Mouse (Mus musculus): ENCODE data around the gene Ptpre. TPM values are rescaled to one million over a fixed set of nuclear protein-coding genes. Genes with fewer than 3 reads are reported as not detected.
"Not testable (repeated sequence)": the region's sequence is repeated elsewhere in the genome, so short reads cannot be mapped to it uniquely, and the experiment has no call there.

The Ptpre gene
- polyA plus RNA-seq, 1 experiment from 2014 or later, result 3.4 TPM

DNA sequence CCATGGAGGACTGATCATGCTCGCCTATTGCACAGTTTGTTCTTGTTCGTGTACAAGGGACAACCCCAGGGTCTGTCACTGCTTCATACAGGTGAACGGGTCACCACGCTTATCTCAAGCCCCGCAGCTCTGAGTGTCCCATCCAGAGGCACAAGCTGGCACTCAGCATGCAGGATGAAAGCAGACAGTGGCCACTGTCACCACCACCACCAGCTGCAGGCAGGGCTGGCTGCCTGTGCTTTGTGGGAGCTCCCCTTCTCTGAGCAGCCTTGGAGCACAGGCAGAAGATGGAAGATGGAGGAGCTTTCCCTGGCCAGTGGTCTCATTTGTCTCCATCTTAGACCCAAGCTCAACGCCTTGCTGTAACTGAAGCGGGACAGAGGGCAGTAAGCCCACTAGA is 147.7 kb downstream of the Ptpre start:
- H3K4me2 ChIP-seq, result no peak overlapping the region
- WGBS, result 72% methylated on average over 7 of the region's 7 CpGs
- H3K4me3 ChIP-seq (replicated peaks), result no peak overlapping the region
- H3K27me3 ChIP-seq (replicated peaks), result no peaks in the 10 kb centered on the region
- no peaks in the 10 kb centered on the region for H3K4me1 ChIP-seq
- ATAC-seq (ENCODE audit: insufficient read depth, low FRiP score, low read depth), result no peak
- no peaks in the 10 kb centered on the region for H3K9me3 ChIP-seq
- H3K27ac ChIP-seq, result no peak overlapping the region
- H3K9ac ChIP-seq, result no peak overlapping the region
- H3K36me3 ChIP-seq, result peaks cover 27% of the 10 kb centered on the region

DNA sequence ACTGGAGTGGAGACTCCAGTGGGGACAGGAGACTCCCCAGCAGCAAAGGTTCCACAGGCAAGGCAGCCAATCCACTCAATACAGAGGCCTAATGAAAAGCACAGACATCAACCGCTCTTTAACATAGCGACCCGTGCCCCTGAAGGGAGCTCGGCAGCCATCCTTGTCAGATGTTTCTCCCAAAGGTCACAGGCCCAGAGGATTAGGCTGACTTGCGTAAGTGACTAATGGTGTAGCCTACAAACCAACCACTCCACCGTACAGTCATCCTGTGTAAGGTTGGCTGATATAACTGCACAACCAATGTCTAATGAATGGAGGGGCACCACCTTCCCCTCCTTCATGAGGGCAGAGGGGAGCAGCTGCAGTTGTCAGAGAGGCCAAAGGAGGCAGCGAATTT is 152.1 kb downstream of the Ptpre start:
- H3K36me3 ChIP-seq, result peaks cover 59% of the 10 kb centered on the region
- no peaks in the 10 kb centered on the region for H3K9me3 ChIP-seq
- ATAC-seq (ENCODE audit: insufficient read depth, low FRiP score, low read depth), result no peak
- no peak overlapping the region for H3K9ac ChIP-seq
- no peak overlapping the region for H3K4me2 ChIP-seq
- H3K27me3 ChIP-seq (replicated peaks), result no peaks in the 10 kb centered on the region
- no peaks in the 10 kb centered on the region for H3K4me1 ChIP-seq
- no peak overlapping the region for H3K4me3 ChIP-seq (replicated peaks)
- WGBS, result 91% methylated on average over 7 of the region's 7 CpGs
- no peak overlapping the region for H3K27ac ChIP-seq

DNA sequence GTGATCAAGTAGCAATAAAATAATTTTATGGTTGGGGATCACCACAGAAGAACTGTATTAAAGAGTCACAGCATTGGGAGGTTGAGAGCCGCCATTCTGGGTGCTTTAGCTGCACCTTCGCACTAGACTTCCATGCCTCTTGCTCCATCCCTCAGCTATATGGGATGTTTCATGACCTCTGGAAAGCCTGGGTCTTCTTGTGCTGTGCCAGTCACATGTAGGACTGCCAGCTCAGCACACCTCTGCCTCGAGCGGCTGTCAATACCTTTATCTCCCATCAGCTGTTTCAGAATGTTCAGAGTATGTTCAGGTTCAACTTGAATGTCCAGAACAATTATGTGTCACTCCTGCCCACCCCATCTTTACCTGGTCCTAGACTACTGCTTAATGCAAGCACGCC is 154.7 kb downstream of the Ptpre start:
- 94% methylated on average over 5 of the region's 5 CpGs for WGBS
- Histone ChIP-seq H3K9ac (no peak overlapping the region), H3K27ac (no peak overlapping the region), H3K9me3 (no peaks in the 10 kb centered on the region), H3K4me1 (no peaks in the 10 kb centered on the region), H3K4me3 (replicated peaks) (no peak overlapping the region), H3K4me2 (no peak overlapping the region), H3K27me3 (replicated peaks) (no peaks in the 10 kb centered on the region), H3K36me3 (peaks cover 66% of the 10 kb centered on the region)
- no peak for ATAC-seq (ENCODE audit: insufficient read depth, low FRiP score, low read depth)

DNA sequence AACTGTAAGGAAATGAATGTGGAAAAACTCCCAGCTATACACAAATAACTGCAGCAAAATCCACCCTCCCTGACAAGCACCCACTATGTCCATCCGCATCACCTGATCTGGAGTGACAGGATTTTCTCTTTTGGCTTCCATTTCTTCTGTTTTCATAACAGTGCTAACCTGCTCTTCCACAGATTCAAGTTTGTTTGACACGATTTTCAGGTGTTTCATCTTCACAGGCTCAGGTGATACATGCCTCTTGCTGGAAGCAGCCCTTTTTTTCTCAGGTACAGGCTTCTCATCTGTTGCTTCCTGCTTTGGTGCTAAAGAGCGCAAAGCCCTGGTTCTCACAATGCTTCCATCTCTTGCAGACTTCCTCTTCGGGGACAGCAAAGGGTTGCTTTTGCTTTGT is 156.8 kb downstream of the Ptpre start:
- Histone ChIP-seq H3K9me3 (no peaks in the 10 kb centered on the region), H3K36me3 (peaks cover 64% of the 10 kb centered on the region), H3K4me2 (no peak overlapping the region), H3K4me1 (no peaks in the 10 kb centered on the region), H3K9ac (no peak overlapping the region), H3K4me3 (replicated peaks) (no peak overlapping the region), H3K27ac (no peak overlapping the region), H3K27me3 (replicated peaks) (no peaks in the 10 kb centered on the region)
- WGBS, result 89% methylated on average over 4 of the region's 4 CpGs
- ATAC-seq (ENCODE audit: insufficient read depth, low FRiP score, low read depth), result no peak

DNA sequence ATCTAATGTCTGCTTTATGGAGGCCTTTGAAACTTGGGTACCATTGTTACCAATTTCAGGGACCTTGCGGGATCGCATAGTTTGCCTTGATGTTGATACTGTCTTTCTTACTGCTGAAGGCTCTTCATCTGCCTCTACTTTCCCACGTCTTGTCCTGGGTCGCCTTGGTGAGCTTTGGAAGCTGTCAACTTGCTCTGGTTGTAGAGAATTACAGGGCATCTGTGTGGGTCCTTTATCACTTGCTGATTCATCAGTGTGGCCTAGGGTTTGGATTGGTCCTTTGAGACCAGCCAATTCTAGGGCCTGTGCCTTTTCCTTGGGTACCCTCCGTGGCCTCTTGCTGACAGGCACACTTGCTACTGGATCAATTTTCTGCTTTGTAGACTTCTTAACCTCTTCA is 157.5 kb downstream of the Ptpre start:
- no peak for ATAC-seq (ENCODE audit: insufficient read depth, low FRiP score, low read depth)
- Histone ChIP-seq H3K9me3 (no peaks in the 10 kb centered on the region), H3K4me1 (no peaks in the 10 kb centered on the region), H3K36me3 (peaks cover 62% of the 10 kb centered on the region), H3K4me3 (replicated peaks) (no peak overlapping the region), H3K9ac (no peak overlapping the region), H3K27ac (no peak overlapping the region), H3K4me2 (no peak overlapping the region), H3K27me3 (replicated peaks) (no peaks in the 10 kb centered on the region)
- WGBS, result 95% methylated on average over 5 of the region's 5 CpGs

DNA sequence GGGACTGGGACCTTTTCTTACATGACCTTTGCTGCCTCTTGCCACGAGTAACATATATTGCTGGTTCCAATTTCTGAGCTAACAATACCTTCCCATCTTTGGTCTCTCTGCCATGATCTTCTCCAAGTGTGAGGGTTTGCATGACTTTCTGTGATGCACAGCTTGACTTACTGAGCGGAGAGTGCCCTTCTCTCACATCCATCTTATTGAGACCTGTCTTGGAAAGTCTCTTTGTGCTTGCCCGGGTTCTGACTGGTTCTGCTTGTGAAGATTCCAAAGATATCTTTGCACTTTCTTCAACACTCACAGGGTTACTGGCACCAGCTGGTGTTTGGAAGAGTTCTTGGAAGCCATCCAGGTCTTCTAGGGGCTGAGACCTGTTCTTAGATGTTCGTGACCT is 158.8 kb downstream of the Ptpre start:
- H3K9ac ChIP-seq, result no peak overlapping the region
- 80% methylated on average over 4 of the region's 4 CpGs for WGBS
- H3K27ac ChIP-seq, result no peak overlapping the region
- H3K9me3 ChIP-seq, result no peaks in the 10 kb centered on the region
- no peak overlapping the region for H3K4me3 ChIP-seq (replicated peaks)
- H3K4me1 ChIP-seq, result no peaks in the 10 kb centered on the region
- H3K4me2 ChIP-seq, result no peak overlapping the region
- ATAC-seq (ENCODE audit: insufficient read depth, low FRiP score, low read depth), result no peak
- no peaks in the 10 kb centered on the region for H3K27me3 ChIP-seq (replicated peaks)
- peaks cover 67% of the 10 kb centered on the region for H3K36me3 ChIP-seq

DNA sequence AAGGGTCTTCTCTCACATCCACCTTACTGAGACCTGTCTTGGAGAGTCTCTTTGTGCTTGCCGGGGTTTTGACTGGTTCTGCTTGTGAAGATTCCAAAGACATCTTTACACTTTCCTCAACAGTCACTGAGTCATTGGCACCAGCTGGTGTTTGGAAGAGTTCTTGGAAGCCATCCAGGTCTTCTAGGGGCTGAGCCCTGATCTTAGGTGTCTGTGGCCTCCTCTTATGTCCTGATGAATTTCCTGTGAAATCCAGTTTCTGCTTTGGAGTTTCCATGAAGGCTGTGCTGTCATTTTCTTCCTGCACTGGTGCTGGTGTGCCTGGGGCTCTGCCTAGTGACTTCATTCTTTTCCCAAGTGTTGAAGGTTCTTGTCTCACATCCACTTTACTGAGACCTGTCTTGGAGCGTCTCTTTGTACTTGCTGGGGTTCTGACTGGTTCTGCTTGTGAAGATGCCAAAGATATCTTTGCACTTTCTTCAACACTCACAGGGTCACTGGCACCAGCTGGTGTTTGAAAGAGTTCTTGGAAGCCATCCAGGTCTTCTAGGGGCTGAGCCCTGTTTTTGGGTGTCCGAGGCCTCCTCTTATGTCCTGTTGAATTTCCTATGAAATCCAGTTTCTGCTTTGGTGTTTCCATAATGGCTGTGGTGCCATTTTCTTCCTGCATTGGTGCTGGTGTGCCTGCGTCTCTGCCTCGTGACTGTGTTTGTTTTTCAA is 159.9 kb downstream of the Ptpre start:
- WGBS, result 78% methylated on average over 5 of the region's 5 CpGs
- not testable (repeated sequence) for H3K27me3 ChIP-seq (replicated peaks); ATAC-seq (ENCODE audit: insufficient read depth, low FRiP score, low read depth); H3K4me3 ChIP-seq (replicated peaks); H3K9me3 ChIP-seq; H3K9ac ChIP-seq; H3K27ac ChIP-seq; H3K4me1 ChIP-seq; H3K4me2 ChIP-seq
- peaks cover 60% of the 10 kb centered on the region for H3K36me3 ChIP-seq

DNA sequence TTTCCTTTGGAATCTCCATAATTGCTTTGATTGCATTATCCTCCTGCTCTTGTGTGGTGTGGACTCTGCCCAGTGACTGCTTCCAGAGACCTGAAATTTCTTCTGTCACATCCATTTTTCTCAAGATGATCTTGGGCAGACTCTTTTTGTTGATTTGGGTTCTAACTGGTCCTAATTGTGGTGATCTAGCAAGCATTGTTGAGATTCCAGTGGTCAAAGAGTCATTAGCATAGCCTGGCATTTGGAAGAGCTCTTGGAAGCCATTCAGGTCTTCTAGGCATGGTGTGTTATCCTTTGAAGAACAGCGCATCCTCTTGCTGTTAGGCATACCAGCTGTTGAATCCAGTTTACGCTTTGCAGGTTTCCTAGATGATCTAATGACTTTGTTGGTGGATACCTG is 161.1 kb downstream of the Ptpre start:
- no peaks in the 10 kb centered on the region for H3K27me3 ChIP-seq (replicated peaks)
- WGBS, result 89% methylated on average over 2 of the region's 2 CpGs
- no peak overlapping the region for H3K9ac ChIP-seq
- H3K27ac ChIP-seq, result no peak overlapping the region
- H3K4me3 ChIP-seq (replicated peaks), result no peak overlapping the region
- no peak for ATAC-seq (ENCODE audit: insufficient read depth, low FRiP score, low read depth)
- no peaks in the 10 kb centered on the region for H3K9me3 ChIP-seq
- H3K4me2 ChIP-seq, result no peak overlapping the region
- no peaks in the 10 kb centered on the region for H3K4me1 ChIP-seq
- peaks cover 60% of the 10 kb centered on the region for H3K36me3 ChIP-seq

DNA sequence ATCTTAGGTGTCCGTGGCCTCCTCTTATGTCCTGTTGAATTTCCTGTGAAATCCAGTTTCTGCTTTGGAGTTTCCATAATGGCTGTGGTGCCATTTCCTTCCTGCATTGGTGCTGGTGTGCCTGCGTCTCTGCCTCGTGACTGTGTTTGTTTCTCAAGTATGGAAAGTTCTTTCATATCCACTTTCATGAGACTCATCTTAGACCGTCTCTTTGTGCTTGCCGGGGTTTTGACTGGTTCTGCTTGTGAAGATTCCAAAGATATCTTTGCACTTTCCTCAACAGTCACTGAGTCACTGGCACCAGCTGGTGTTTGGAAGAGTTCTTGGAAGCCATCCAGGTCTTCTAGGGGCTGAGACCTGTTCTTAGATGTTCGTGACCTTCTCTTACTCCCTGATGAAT is 162.1 kb downstream of the Ptpre start:
- H3K9ac ChIP-seq; H3K4me2 ChIP-seq; H3K4me3 ChIP-seq (replicated peaks); ATAC-seq (ENCODE audit: insufficient read depth, low FRiP score, low read depth); H3K9me3 ChIP-seq; H3K27me3 ChIP-seq (replicated peaks); H3K4me1 ChIP-seq: not testable (repeated sequence)
- Histone ChIP-seq H3K36me3 (peaks cover 62% of the 10 kb centered on the region), H3K27ac (peak overlapping the region; percentile 16; the same call in 1 of the 2 replicates)
- 66% methylated on average over 6 of the region's 6 CpGs for WGBS

DNA sequence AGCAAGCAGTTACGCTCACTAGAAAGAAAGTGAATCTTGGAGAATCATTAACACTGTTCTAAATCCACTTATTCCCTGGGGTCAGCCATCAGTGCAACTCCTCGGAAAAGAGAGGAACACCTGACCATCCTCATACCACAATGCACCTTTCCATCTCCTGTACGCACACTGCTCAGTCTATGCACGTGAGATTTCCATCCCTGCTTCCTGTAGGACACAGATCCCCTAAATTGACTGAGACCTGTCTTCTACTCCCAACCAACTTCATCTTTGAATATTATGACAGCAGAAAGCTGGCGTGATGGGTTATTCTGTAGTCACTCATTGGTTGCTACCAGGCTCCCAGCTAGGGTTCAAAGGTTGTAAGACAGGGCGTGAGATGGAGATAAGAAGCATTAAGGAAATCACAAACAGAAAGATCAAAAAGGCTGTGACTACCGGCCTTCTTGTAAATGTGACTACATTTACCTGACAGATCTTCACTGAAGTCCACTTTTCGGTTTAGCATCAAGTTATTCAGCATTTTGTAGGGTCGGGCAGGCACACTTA is 166.4 kb downstream of the Ptpre start:
- no peak overlapping the region for H3K4me2 ChIP-seq
- no peak overlapping the region for H3K27ac ChIP-seq
- WGBS, result 87% methylated on average over 9 of the region's 9 CpGs
- H3K4me3 ChIP-seq (replicated peaks), result no peak overlapping the region
- no peaks in the 10 kb centered on the region for H3K4me1 ChIP-seq
- no peak for ATAC-seq (ENCODE audit: insufficient read depth, low FRiP score, low read depth)
- no peaks in the 10 kb centered on the region for H3K9me3 ChIP-seq
- H3K36me3 ChIP-seq, result peaks cover 66% of the 10 kb centered on the region
- H3K27me3 ChIP-seq (replicated peaks), result no peaks in the 10 kb centered on the region
- no peak overlapping the region for H3K9ac ChIP-seq

DNA sequence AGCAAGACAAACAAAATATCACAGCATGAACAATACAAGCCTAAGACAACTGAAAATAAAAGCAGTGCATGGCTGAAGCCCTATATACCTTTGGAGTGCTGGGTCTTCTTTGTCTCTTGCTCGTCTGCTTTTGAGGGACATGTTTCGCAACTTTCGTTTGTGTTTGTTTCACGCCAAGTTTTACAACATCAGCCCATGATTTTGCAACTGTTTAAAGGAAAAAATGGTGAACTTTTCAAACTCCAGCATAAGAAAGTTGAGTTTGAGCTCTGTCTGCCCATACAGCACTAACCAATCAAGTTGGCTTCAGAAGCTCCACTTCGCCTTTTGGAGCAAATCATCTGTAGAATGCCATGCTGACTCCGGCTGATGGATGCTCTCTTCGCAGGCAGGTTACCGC is 167.0 kb downstream of the Ptpre start:
- peaks cover 61% of the 10 kb centered on the region for H3K36me3 ChIP-seq

DNA sequence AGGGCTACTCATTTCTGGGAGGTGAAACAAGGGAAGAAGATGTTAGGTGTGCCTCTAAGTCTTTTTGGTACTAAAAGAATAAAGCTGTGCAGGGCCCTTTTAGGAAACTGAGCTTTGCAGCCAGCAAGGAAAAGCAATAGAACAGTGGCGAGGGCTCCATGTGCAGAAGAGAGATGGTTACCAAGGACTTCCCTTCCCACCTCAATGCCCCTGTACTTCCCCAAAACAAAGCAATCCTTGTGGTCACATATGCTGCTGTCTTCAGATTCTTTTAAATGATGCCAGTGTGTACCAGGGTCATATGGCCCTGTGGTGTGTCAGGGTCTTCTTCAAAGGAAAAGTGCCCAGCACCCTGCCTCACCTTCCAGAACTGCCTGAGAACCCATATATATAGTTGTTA is 167.8 kb downstream of the Ptpre start:
- WGBS, result 94% methylated on average over 1 of the region's 1 CpGs
- no peak for ATAC-seq (ENCODE audit: insufficient read depth, low FRiP score, low read depth)

More for the DNA sequence above, 167.0 kb downstream of the Ptpre start:
- Histone ChIP-seq H3K27ac (no peak overlapping the region), H3K9ac (no peak overlapping the region), H3K9me3 (no peaks in the 10 kb centered on the region), H3K4me2 (no peak overlapping the region), H3K27me3 (replicated peaks) (no peaks in the 10 kb centered on the region), H3K4me3 (replicated peaks) (no peak overlapping the region), H3K4me1 (no peaks in the 10 kb centered on the region)
- no peak for ATAC-seq (ENCODE audit: insufficient read depth, low FRiP score, low read depth)
- 90% methylated on average over 8 of the region's 8 CpGs for WGBS

DNA sequence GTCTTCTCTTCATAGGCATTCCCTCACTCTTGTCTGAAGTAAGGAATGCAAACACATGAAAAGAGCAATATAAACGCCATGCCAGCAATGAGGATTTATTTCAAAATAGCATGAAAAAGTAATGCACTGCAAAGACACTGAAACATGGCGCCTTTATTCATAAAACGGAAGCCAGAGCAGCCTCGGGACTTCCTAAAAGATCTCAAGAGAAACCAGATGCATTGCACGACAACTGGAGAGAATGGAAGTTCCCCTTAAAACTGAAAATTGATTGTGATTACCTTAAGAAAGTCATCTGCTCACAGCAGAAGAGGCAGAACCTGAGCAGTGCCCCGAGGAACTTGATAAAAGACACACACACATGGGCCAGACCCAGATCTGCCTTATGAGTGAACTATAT is 168.5 kb downstream of the Ptpre start:
- no peak overlapping the region for H3K27ac ChIP-seq
- ATAC-seq (ENCODE audit: insufficient read depth, low FRiP score, low read depth), result no peak
- H3K4me3 ChIP-seq (replicated peaks), result no peak overlapping the region
- H3K27me3 ChIP-seq (replicated peaks), result no peaks in the 10 kb centered on the region
- WGBS, result 81% methylated on average over 6 of the region's 6 CpGs
- peaks cover 53% of the 10 kb centered on the region for H3K36me3 ChIP-seq
- H3K4me1 ChIP-seq, result no peaks in the 10 kb centered on the region
- H3K4me2 ChIP-seq, result no peak overlapping the region
- no peaks in the 10 kb centered on the region for H3K9me3 ChIP-seq
- no peak overlapping the region for H3K9ac ChIP-seq

More for the DNA sequence above, 167.8 kb downstream of the Ptpre start:
- Histone ChIP-seq H3K4me3 (replicated peaks) (no peak overlapping the region), H3K4me2 (no peak overlapping the region), H3K27ac (no peak overlapping the region), H3K36me3 (peaks cover 58% of the 10 kb centered on the region), H3K27me3 (replicated peaks) (no peaks in the 10 kb centered on the region), H3K4me1 (no peaks in the 10 kb centered on the region), H3K9ac (no peak overlapping the region), H3K9me3 (no peaks in the 10 kb centered on the region)

Measured in stomach, embryonic 15.5 days (tissue).